Mouse (Mus musculus): ENCODE measurements at regions not wholly inside any gene's neighbourhood (a gene's known extent, or its start where the extent isn't known, plus 50 kb on each side); places are given as distances from the start of the nearest gene placed in this dataset.
A peak's percentile ranks its signal among the peaks of the same experiment; 100 is the strongest.
"Not testable (repeated sequence)": the region's sequence is repeated elsewhere in the genome, so short reads cannot be mapped to it uniquely, and the experiment has no call there.

- H3K9me3 ChIP-seq (ENCODE audit: control insufficient read depth, insufficient read depth, low read depth, low read length), result not testable (repeated sequence)
Measured at GRCm38 (mm10) chr12:114909799-114910198, 1137.7 kb upstream of the Zfp386 start.

GRCm38 (mm10) chr12:114914406-114914805, 1133.1 kb upstream of the Zfp386 start:
- in situ Hi-C loops (cut with MboI; ENCODE audit: low sequenced_read_pairs in 2 of 2, unreplicated experiment in 2 of 2), result loop anchor here in 1 of 2 experiments (5.0 kb wide), 1 partner anchor 107 kb away; no protein-coding TSS in a partner anchor
- H3K9ac ChIP-seq (ENCODE audit: insufficient read depth, low read depth, low read length, poor library complexity, severe bottlenecking); H3K36me3 ChIP-seq (ENCODE audit: control insufficient read depth, insufficient read depth, low read length, poor library complexity, severe bottlenecking); DNase-seq (ENCODE audit: low read depth, low spot score); H3K9me3 ChIP-seq (ENCODE audit: control insufficient read depth, insufficient read depth, low read depth, low read length); H3K4me1 ChIP-seq (ENCODE audit: control insufficient read depth in 2 of 2, insufficient read depth in 2 of 2, low read length in 2 of 2, poor library complexity in 1 of 2); H3K27ac ChIP-seq (ENCODE audit: insufficient read depth, low read depth, low read length, poor library complexity, severe bottlenecking); H3K4me3 ChIP-seq (ENCODE audit: insufficient read depth in 1 of 2, low read depth in 1 of 2, low read length in 2 of 2, poor library complexity in 1 of 2, severe bottlenecking in 1 of 2): not testable (repeated sequence)

More at GRCm38 (mm10) chr12:114909799-114910198, 1137.7 kb upstream of the Zfp386 start:
- in situ Hi-C loops (cut with MboI; ENCODE audit: low sequenced_read_pairs in 2 of 2, unreplicated experiment in 2 of 2), result loop anchor here in 1 of 2 experiments (5.0 kb wide), 1 partner anchor 102 kb away; no protein-coding TSS in a partner anchor
- not testable (repeated sequence) for DNase-seq (ENCODE audit: low read depth, low spot score); H3K27ac ChIP-seq (ENCODE audit: insufficient read depth, low read depth, low read length, poor library complexity, severe bottlenecking); H3K36me3 ChIP-seq (ENCODE audit: control insufficient read depth, insufficient read depth, low read length, poor library complexity, severe bottlenecking); H3K4me1 ChIP-seq (ENCODE audit: control insufficient read depth in 2 of 2, insufficient read depth in 2 of 2, low read length in 2 of 2, poor library complexity in 1 of 2); H3K4me3 ChIP-seq (ENCODE audit: insufficient read depth in 1 of 2, low read depth in 1 of 2, low read length in 2 of 2, poor library complexity in 1 of 2, severe bottlenecking in 1 of 2); H3K9ac ChIP-seq (ENCODE audit: insufficient read depth, low read depth, low read length, poor library complexity, severe bottlenecking)

- no peak for TF ChIP-seq HCFC1 (IDR thresholded peaks at IDR 0.05; ENCODE audit: borderline replicate concordance, insufficient read depth, low read length)
- TF ChIP-seq CHD2 (IDR thresholded peaks at IDR 0.05; ENCODE audit: low read depth, low read length), result no peak
- TF ChIP-seq ZNF384 (IDR thresholded peaks at IDR 0.05; ENCODE audit: low read depth, low read length), result no peak
- TF ChIP-seq ZC3H11A (IDR thresholded peaks at IDR 0.05; ENCODE audit: borderline replicate concordance, low read depth, low read length), result no peak
- no peak for TF ChIP-seq MAFK (IDR thresholded peaks at IDR 0.05; ENCODE audit: insufficient read depth, low read depth, low read length)
- in situ Hi-C loops (cut with MboI; ENCODE audit: low sequenced_read_pairs in 2 of 2, unreplicated experiment in 2 of 2), result no loop called here
- no peak overlapping the region for H3K4me3 ChIP-seq (ENCODE audit: insufficient read depth in 1 of 2, low read depth in 1 of 2, low read length in 2 of 2, poor library complexity in 1 of 2, severe bottlenecking in 1 of 2)
- DNase-seq (ENCODE audit: low read depth, low spot score), result peak; percentile 11
- H3K4me1 ChIP-seq (ENCODE audit: control insufficient read depth in 2 of 2, insufficient read depth in 2 of 2, low read length in 2 of 2, poor library complexity in 1 of 2), result no peaks in the 10 kb centered on the region
- H3K36me3 ChIP-seq (ENCODE audit: control insufficient read depth, insufficient read depth, low read length, poor library complexity, severe bottlenecking), result no peaks in the 10 kb centered on the region
- H3K9me3 ChIP-seq (ENCODE audit: control insufficient read depth, insufficient read depth, low read depth, low read length), result no peaks in the 10 kb centered on the region
- H3K9ac ChIP-seq (ENCODE audit: insufficient read depth, low read depth, low read length, poor library complexity, severe bottlenecking), result no peak overlapping the region
- no peak overlapping the region for H3K27ac ChIP-seq (ENCODE audit: insufficient read depth, low read depth, low read length, poor library complexity, severe bottlenecking)
Measured at GRCm38 (mm10) chr12:114927691-114928090, 1119.8 kb upstream of the Zfp386 start.

- Histone ChIP-seq H3K27ac (ENCODE audit: insufficient read depth, low read depth, low read length, poor library complexity, severe bottlenecking) (no peak overlapping the region), H3K36me3 (ENCODE audit: control insufficient read depth, insufficient read depth, low read length, poor library complexity, severe bottlenecking) (no peaks in the 10 kb centered on the region), H3K4me1 (ENCODE audit: control insufficient read depth in 2 of 2, insufficient read depth in 2 of 2, low read length in 2 of 2, poor library complexity in 1 of 2) (no peaks in the 10 kb centered on the region), H3K4me3 (ENCODE audit: insufficient read depth in 1 of 2, low read depth in 1 of 2, low read length in 2 of 2, poor library complexity in 1 of 2, severe bottlenecking in 1 of 2) (no peak overlapping the region), H3K9ac (ENCODE audit: insufficient read depth, low read depth, low read length, poor library complexity, severe bottlenecking) (no peak overlapping the region), H3K9me3 (ENCODE audit: control insufficient read depth, insufficient read depth, low read depth, low read length) (no peaks in the 10 kb centered on the region)
- TF ChIP-seq HCFC1 (IDR thresholded peaks at IDR 0.05; ENCODE audit: borderline replicate concordance, insufficient read depth, low read length) (no peak), CHD2 (IDR thresholded peaks at IDR 0.05; ENCODE audit: low read depth, low read length) (no peak), ZC3H11A (IDR thresholded peaks at IDR 0.05; ENCODE audit: borderline replicate concordance, low read depth, low read length) (no peak), ZNF384 (IDR thresholded peaks at IDR 0.05; ENCODE audit: low read depth, low read length) (no peak), MAFK (IDR thresholded peaks at IDR 0.05; ENCODE audit: insufficient read depth, low read depth, low read length) (no peak)
- in situ Hi-C loops (cut with MboI; ENCODE audit: low sequenced_read_pairs in 2 of 2, unreplicated experiment in 2 of 2), result no loop called here
- DNase-seq (ENCODE audit: low read depth, low spot score), result no peak
Measured at GRCm38 (mm10) chr12:114932158-114932557, 1115.4 kb upstream of the Zfp386 start.

GRCm38 (mm10) chr12:114932669-114933068, 1114.9 kb upstream of the Zfp386 start:
- Histone ChIP-seq H3K27ac (ENCODE audit: insufficient read depth, low read depth, low read length, poor library complexity, severe bottlenecking) (no peak overlapping the region), H3K9me3 (ENCODE audit: control insufficient read depth, insufficient read depth, low read depth, low read length) (no peaks in the 10 kb centered on the region), H3K4me3 (ENCODE audit: insufficient read depth in 1 of 2, low read depth in 1 of 2, low read length in 2 of 2, poor library complexity in 1 of 2, severe bottlenecking in 1 of 2) (no peak overlapping the region), H3K36me3 (ENCODE audit: control insufficient read depth, insufficient read depth, low read length, poor library complexity, severe bottlenecking) (no peaks in the 10 kb centered on the region), H3K9ac (ENCODE audit: insufficient read depth, low read depth, low read length, poor library complexity, severe bottlenecking) (no peak overlapping the region), H3K4me1 (ENCODE audit: control insufficient read depth in 2 of 2, insufficient read depth in 2 of 2, low read length in 2 of 2, poor library complexity in 1 of 2) (no peaks in the 10 kb centered on the region)
- TF ChIP-seq ZNF384 (IDR thresholded peaks at IDR 0.05; ENCODE audit: low read depth, low read length) (no peak), MAFK (IDR thresholded peaks at IDR 0.05; ENCODE audit: insufficient read depth, low read depth, low read length) (no peak), ZC3H11A (IDR thresholded peaks at IDR 0.05; ENCODE audit: borderline replicate concordance, low read depth, low read length) (no peak), CHD2 (IDR thresholded peaks at IDR 0.05; ENCODE audit: low read depth, low read length) (no peak), HCFC1 (IDR thresholded peaks at IDR 0.05; ENCODE audit: borderline replicate concordance, insufficient read depth, low read length) (no peak)
- in situ Hi-C loops (cut with MboI; ENCODE audit: low sequenced_read_pairs in 2 of 2, unreplicated experiment in 2 of 2), result no loop called here
- no peak for DNase-seq (ENCODE audit: low read depth, low spot score)

- not testable (repeated sequence) for H3K27ac ChIP-seq (ENCODE audit: insufficient read depth, low read depth, low read length, poor library complexity, severe bottlenecking); H3K4me3 ChIP-seq (ENCODE audit: insufficient read depth in 1 of 2, low read depth in 1 of 2, low read length in 2 of 2, poor library complexity in 1 of 2, severe bottlenecking in 1 of 2); H3K4me1 ChIP-seq (ENCODE audit: control insufficient read depth in 2 of 2, insufficient read depth in 2 of 2, low read length in 2 of 2, poor library complexity in 1 of 2); H3K36me3 ChIP-seq (ENCODE audit: control insufficient read depth, insufficient read depth, low read length, poor library complexity, severe bottlenecking); H3K9me3 ChIP-seq (ENCODE audit: control insufficient read depth, insufficient read depth, low read depth, low read length); DNase-seq (ENCODE audit: low read depth, low spot score); H3K9ac ChIP-seq (ENCODE audit: insufficient read depth, low read depth, low read length, poor library complexity, severe bottlenecking)
- in situ Hi-C loops (cut with MboI; ENCODE audit: low sequenced_read_pairs in 2 of 2, unreplicated experiment in 2 of 2), result loop anchor here (5.0 kb wide), 1 partner anchor 120 kb away; no protein-coding TSS in a partner anchor
Measured at GRCm38 (mm10) chr12:114936865-114937264, 1110.7 kb upstream of the Zfp386 start.

All from ES-E14 (cell line).